8 mouse cellular contexts compared by ENCODE assay signal in the genomic region with DNA sequence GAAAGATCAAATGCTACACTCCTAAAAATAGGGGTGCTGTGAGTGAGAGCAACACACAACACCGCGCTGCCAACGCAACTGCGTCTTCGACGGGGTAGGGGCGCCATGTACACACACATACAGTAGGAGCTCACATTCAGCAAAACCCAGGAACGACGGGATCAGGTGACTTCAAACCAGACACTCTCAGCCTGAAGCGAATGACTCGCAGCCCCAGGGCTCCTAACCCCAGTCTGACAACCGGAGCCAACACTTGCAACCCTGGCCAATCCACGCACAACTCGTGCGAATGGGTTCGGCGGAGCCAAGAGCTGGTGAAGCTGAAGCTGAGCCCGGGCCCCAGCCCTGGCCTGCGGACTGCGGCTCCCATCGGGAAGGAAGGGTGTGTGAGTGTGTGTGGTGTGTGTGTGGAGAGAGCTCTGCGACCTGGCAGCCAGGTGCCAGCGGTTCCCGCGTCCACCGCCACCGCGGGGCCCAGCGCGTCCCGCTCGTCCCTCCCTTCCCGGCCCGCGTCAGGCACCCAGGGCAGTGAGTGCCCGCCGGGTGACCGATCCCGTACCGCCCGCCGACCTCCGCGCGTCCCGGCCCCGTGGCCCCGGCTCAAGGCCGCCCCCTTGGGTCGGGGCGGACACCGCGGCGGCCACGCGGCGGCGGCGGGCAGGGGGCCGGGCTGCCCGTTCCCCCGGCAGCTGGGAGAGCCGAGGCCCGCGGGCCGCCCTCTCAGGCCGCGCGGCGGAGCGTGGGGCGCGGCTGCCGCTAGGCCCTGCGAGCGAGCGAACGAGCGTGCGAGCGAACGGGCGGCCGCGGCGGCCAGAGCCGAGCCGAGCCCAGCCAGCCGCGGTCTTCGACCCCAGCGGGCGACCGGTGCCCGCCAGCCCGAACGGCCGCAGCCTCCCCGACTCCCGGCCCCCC. TPM values are rescaled to one million over a fixed set of nuclear protein-coding genes. Genes with fewer than 3 reads are reported as not detected.
DNase-seq lines count a peak whose midpoint lies in the region; ATAC-seq and TF ChIP-seq lines count a peak whose summit lies in the region.

No protein-coding gene starts in this region.

- H3K4me2 ChIP-seq in forebrain, postnatal 0 days (ENCODE audit: low read depth) = peak overlapping the region; percentile 60
- H3K4me2 ChIP-seq in lung, embryonic 15.5 days = peak overlapping the region; percentile 85

- peak; percentile 72 for DNase-seq in ES-CJ7 (ENCODE audit: low read depth, low spot score)
- DNase-seq in cerebellum, adult 18-20 months = peak; percentile 66 to 72
- DNase-seq in forebrain, postnatal 0 days = peak; percentile 83
- peak; percentile 65 for DNase-seq in heart, postnatal 4 days
- DNase-seq in layer of hippocampus, adult 8-10 months (ENCODE audit: low spot score in 2 of 2) = peak; percentile 51 to 59
- DNase-seq in thymus, adult 2 months = peak; percentile 77

- peak; percentile 64 for TF ChIP-seq CTCF in forebrain, postnatal 0 days (IDR thresholded peaks at IDR 0.05; ENCODE audit: low read depth)
- TF ChIP-seq CTCF in olfactory bulb, adult 2 months (IDR thresholded peaks at IDR 0.05; ENCODE audit: insufficient read depth, low read depth, low read length) = no peak
- 0 out of 2 replicates have a peak, but pooled peaks have one; percentile 35 for TF ChIP-seq CTCF in thymus, adult 2 months (IDR thresholded peaks at IDR 0.05; ENCODE audit: borderline replicate concordance, control insufficient read depth, extremely low read depth, insufficient read depth, low read length, poor library complexity)

- ATAC-seq in forebrain, postnatal 0 days = peak; percentile 79
- peak; percentile 77 for ATAC-seq in lung, embryonic 15.5 days (ENCODE audit: borderline replicate concordance, extremely low read depth, low FRiP score, low TSS enrichment)

- TF ChIP-seq POLR2A in olfactory bulb, adult 2 months (IDR thresholded peaks at IDR 0.05; ENCODE audit: insufficient read depth, low read depth, low read length) = no peak
- TF ChIP-seq POLR2A in thymus, adult 2 months (IDR thresholded peaks at IDR 0.05; ENCODE audit: control insufficient read depth, extremely low read depth, insufficient read depth, low read length, poor library complexity) = peak; percentile 58

- 8% methylated on average over 48 of the region's 100 CpGs for WGBS in forebrain, postnatal 0 days
- WGBS in lung, embryonic 15.5 days = under 1% methylated on average over 86 of the region's 100 CpGs
- 1% methylated on average over 99 of the region's 100 CpGs for WGBS in olfactory bulb, adult 2 months
- under 1% methylated on average over 100 of the region's 100 CpGs for WGBS in thymus, adult 2 months

- peak overlapping the region; percentile 95 for H3K27ac ChIP-seq in forebrain, postnatal 0 days (ENCODE audit: low read depth, low read length)
- peak overlapping the region; percentile 96 for H3K27ac ChIP-seq in lung, embryonic 15.5 days
- H3K27ac ChIP-seq in olfactory bulb, adult 2 months (ENCODE audit: insufficient read depth, low read depth, low read length) = peak overlapping the region; percentile 36
- H3K27ac ChIP-seq in thymus, adult 2 months (ENCODE audit: control insufficient read depth, insufficient read depth, low read length) = peak overlapping the region; percentile 73

- H3K27me3 ChIP-seq in forebrain, postnatal 0 days (ENCODE audit: insufficient read depth, low read length) = peaks cover 8% of the 10 kb centered on the region; the same call in 1 of the 2 replicates
- H3K27me3 ChIP-seq in lung, embryonic 15.5 days = peaks cover 17% of the 10 kb centered on the region
- no peaks in the 10 kb centered on the region for H3K27me3 ChIP-seq in thymus, adult 2 months (ENCODE audit: control insufficient read depth, insufficient read depth, low read length)

- peak overlapping the region; percentile 93 for H3K4me3 ChIP-seq in forebrain, postnatal 0 days (ENCODE audit: low read depth, low read length)
- H3K4me3 ChIP-seq in lung, embryonic 15.5 days = peak overlapping the region; percentile 99
- peak overlapping the region; percentile 86 for H3K4me3 ChIP-seq in olfactory bulb, adult 2 months (ENCODE audit: insufficient read depth, low read depth, low read length)
- H3K4me3 ChIP-seq in thymus, adult 2 months (ENCODE audit: control insufficient read depth, insufficient read depth, low read length) = peak overlapping the region; percentile 81

- no peaks in the 10 kb centered on the region for H3K9me3 ChIP-seq in forebrain, postnatal 0 days (ENCODE audit: low read length)
- no peaks in the 10 kb centered on the region for H3K9me3 ChIP-seq in lung, embryonic 15.5 days

- H3K9ac ChIP-seq in forebrain, postnatal 0 days = peak overlapping the region; percentile 83
- peak overlapping the region; percentile 92 for H3K9ac ChIP-seq in lung, embryonic 15.5 days

- peaks cover 7% of the 10 kb centered on the region; the same call in 1 of the 2 replicates for H3K4me1 ChIP-seq in forebrain, postnatal 0 days (ENCODE audit: insufficient read depth)
- H3K4me1 ChIP-seq in lung, embryonic 15.5 days = peaks cover 37% of the 10 kb centered on the region
- H3K4me1 ChIP-seq in olfactory bulb, adult 2 months (ENCODE audit: control insufficient read depth, insufficient read depth, low read length) = peaks cover 6% of the 10 kb centered on the region
- H3K4me1 ChIP-seq in thymus, adult 2 months (replicated peaks; ENCODE audit: control insufficient read depth, insufficient read depth, low read length) = peaks cover 23% of the 10 kb centered on the region

- H3K36me3 ChIP-seq in forebrain, postnatal 0 days (ENCODE audit: insufficient read depth) = no peaks in the 10 kb centered on the region
- H3K36me3 ChIP-seq in lung, embryonic 15.5 days = no peaks in the 10 kb centered on the region
- H3K36me3 ChIP-seq in thymus, adult 2 months (ENCODE audit: control insufficient read depth, insufficient read depth, low read length) = no peaks in the 10 kb centered on the region

RNA-seq across cellular contexts. Expression of gene Atl2, which starts 0.7 kb away (rescaled TPM):
- 28.4 and 34.1 TPM in 2 replicates for total RNA-seq in forebrain, postnatal 0 days (2014; rRNA removed)
- 16.7 and 27.2 TPM in 2 replicates for polyA plus RNA-seq in forebrain, postnatal 0 days (2015; fragmentation: Nextera tagmentation; extraction: Ambion mirVana)
- 10 to 100 TPM; 32.5 to 33.8 TPM for total RNA-seq in heart, postnatal 4 days (2021)
- total RNA-seq in layer of hippocampus, adult 8-10 months (2022) = 10 to 100 TPM; 53.6 to 57.1 (median 55.0) TPM
- 35.8 and 38.3 TPM in 2 replicates for polyA plus RNA-seq in lung, embryonic 15.5 days (2015; fragmentation: Nextera tagmentation; extraction: Ambion mirVana)
- 420 TPM in 1 of 2 replicates, not detected in the other for polyA plus RNA-seq in olfactory bulb, adult 2 months (2012; ENCODE audit: insufficient read depth, insufficient read length, low replicate concordance, missing spikeins)
- polyA plus RNA-seq in thymus, adult 2 months (2012; rRNA removed) = 54.5 and 61.0 TPM in 2 replicates

Comparison
In these comparisons a context has a peak if more than half of its experiments do, and no peak if none do; other contexts are left out.
1. Peak in every context shown above with its lines: DNase-seq, ATAC-seq, H3K4me3 ChIP-seq and H3K27ac ChIP-seq.
2. H3K27ac ChIP-seq: peak in every context shown above with its lines; median percentile 96 in lung, embryonic 15.5 days; 95 in forebrain, postnatal 0 days; 73 in thymus, adult 2 months; 36 in olfactory bulb, adult 2 months.